Mouse (Mus musculus) embryonic facial prominence, embryonic 10.5 days (tissue): ENCODE data around the gene Acadsb. TPM values are rescaled to one million over a fixed set of nuclear protein-coding genes. Genes with fewer than 3 reads are reported as not detected.

Source experiments
- DNase-seq: peaks from one replicate; pipeline ENCODE4 v3.0.0-alpha.2; 2017; ENCODE audit warnings: low spot score
- H3K27ac ChIP-seq: fragments of 300-500 bp; sonication (generic); replicated peaks from 2 replicates; pipeline ENCODE4 v1.5.1; 2016; ENCODE audit warnings: mild to moderate bottlenecking
- H3K27me3 ChIP-seq: fragments of 300-500 bp; sonication (generic); replicated peaks from 2 replicates; pipeline ENCODE4 v1.6.1; 2016; ENCODE audit warnings: low read depth, mild to moderate bottlenecking; ENCODE audit not compliant: poor library complexity, severe bottlenecking
- H3K36me3 ChIP-seq: fragments of 300-500 bp; sonication (generic); replicated peaks from 2 replicates; pipeline ENCODE4 v1.6.1; 2016; ENCODE audit warnings: mild to moderate bottlenecking, moderate library complexity
- H3K4me1 ChIP-seq: fragments of 300-500 bp; sonication (generic); 2 replicates; pipeline ENCODE4 v1.6.1; 2016
- H3K4me3 ChIP-seq: fragments of 300-500 bp; sonication (generic); 2 replicates; pipeline ENCODE4 v1.5.1; 2016; ENCODE audit warnings: mild to moderate bottlenecking, moderate library complexity
- H3K9me3 ChIP-seq: fragments of 300-500 bp; sonication (generic); 2 replicates; pipeline ENCODE4 v1.6.1; 2016; ENCODE audit warnings: mild to moderate bottlenecking
- WGBS: fragments of 180-500 bp; shearing (Covaris S2); methylation state at CpG from one replicate; pipeline ENCODE4 v1.1.7; 2016; 5-methylcytosine and 5-hydroxymethylcytosine counted together
- polyA plus RNA-seq: library from polyadenylated mRNA; unstranded; fragments of >200 nt; fragmentation: Nextera tagmentation; extraction: Ambion mirVana; gene quantifications from 2 replicates; pipeline ENCODE4 v1.2.1, GENCODE M21; 2016

Gene Acadsb
- polyA plus RNA-seq, 1 experiment from 2014 or later = 67.4 TPM

DNA sequence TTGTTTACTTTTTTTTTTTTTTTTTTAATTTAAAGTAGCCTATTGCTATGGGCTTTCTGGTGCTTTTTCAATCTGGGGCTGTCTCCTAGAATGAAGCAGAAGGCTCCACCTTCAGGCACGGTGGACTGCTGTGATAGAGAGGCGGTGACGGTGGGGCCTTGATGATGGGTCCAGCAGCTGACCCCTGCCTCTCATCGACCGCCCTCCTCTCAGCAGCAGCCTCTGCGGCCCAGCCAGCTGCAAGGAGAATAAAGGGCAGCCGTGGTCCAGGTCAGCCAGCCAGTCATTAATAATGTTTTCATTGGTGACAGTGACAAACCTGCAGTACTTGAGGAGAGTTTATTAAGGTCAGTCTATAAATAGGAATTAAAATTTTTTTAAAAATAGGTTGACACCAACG, 66.7 kb downstream of the Acadsb start:
- no peak overlapping the region for H3K4me3 ChIP-seq
- WGBS = 36% methylated on average over 8 of the region's 8 CpGs
- H3K27ac ChIP-seq = no peak overlapping the region
- H3K36me3 ChIP-seq = no peaks in the 10 kb centered on the region
- no peaks in the 10 kb centered on the region for H3K9me3 ChIP-seq
- peak; percentile 28 for DNase-seq
- peaks cover 12% of the 10 kb centered on the region for H3K4me1 ChIP-seq
- H3K27me3 ChIP-seq = peaks cover 17% of the 10 kb centered on the region

DNA sequence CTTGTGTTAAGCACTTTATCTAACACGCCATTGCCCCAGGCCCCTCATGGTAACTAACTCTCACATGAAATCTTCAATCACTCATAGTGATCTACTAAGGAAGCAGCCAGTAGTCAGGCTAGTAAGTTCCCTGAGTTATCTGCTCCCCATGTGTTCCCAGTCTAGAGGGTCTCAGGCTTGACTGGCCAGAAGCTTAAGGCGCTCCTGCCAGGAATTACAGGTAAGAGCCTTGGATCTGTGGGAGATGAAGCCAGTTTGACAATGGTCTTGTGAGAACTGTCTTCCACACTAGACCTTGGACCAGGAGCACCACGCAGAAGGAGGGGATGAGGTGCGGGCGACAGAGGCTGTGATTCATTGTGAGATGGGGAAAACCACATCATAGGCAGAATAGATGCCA, 68.0 kb downstream of the Acadsb start:
- no peak for DNase-seq
- peaks cover 12% of the 10 kb centered on the region for H3K4me1 ChIP-seq
- no peak overlapping the region for H3K27ac ChIP-seq
- WGBS = 92% methylated on average over 5 of the region's 5 CpGs
- no peaks in the 10 kb centered on the region for H3K36me3 ChIP-seq
- peaks cover 17% of the 10 kb centered on the region for H3K27me3 ChIP-seq
- H3K4me3 ChIP-seq = no peak overlapping the region
- H3K9me3 ChIP-seq = no peaks in the 10 kb centered on the region

Other genes with a start within 250 kb of the Acadsb start
- not detected in 2 replicates for gene 5430419D17Rik, start 236.2 kb upstream of the Acadsb start, polyA plus RNA-seq
- not detected in 2 replicates for gene Cuzd1, start 88.3 kb upstream of the Acadsb start, polyA plus RNA-seq
- not detected in 2 replicates for gene Fam24b, start 81.1 kb upstream of the Acadsb start, polyA plus RNA-seq
- not detected in 2 replicates for gene Fam24a, start 76.7 kb upstream of the Acadsb start, polyA plus RNA-seq
- 20.8 and 23.9 TPM in 2 replicates for gene 2310057M21Rik, start 47.8 kb upstream of the Acadsb start, polyA plus RNA-seq
- 71.4 and 75.2 TPM in 2 replicates for gene Pstk, start 39.5 kb upstream of the Acadsb start, polyA plus RNA-seq
- 17.3 and 18.1 TPM in 2 replicates for gene Ikzf5, start 80 bp upstream of the Acadsb start, polyA plus RNA-seq
- gene Hmx3, start 132.3 kb downstream of the Acadsb start, polyA plus RNA-seq = 0.10 and 0.44 TPM in 2 replicates
- gene Hmx2, start 138.2 kb downstream of the Acadsb start, polyA plus RNA-seq = 0.27 and 0.44 TPM in 2 replicates
- 312 and 325 TPM in 2 replicates for gene Bub3, start 149.6 kb downstream of the Acadsb start, polyA plus RNA-seq